Mouse (Mus musculus): ENCODE measurements around the gene Asprv1. TPM values are rescaled to one million over a fixed set of nuclear protein-coding genes. Genes with fewer than 3 reads are reported as not detected.

Asprv1 gene
- total RNA-seq, 2 experiments from 2014 or later, result not detected

DNA sequence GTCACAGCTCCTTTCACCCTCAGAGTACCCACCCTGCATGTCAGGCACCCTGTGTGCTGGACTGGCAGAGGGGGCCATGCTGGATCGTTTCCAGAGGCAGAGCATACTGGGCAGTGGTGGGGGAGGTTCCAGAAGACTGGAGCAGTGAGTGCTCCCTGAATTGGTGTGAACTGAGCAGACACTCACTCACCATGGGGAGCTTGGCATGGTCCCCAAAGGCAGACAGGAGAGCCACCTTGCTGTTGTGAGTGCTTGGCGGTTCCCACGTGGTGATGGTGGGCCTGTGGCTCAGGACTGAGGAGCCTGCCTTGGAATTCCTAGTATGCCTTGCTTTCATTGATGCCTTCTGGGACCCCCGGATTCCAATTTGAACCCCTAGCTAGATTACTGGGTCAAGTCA, 4.8 kb upstream of the Asprv1 start:
- DNase-seq, result no peak

DNA sequence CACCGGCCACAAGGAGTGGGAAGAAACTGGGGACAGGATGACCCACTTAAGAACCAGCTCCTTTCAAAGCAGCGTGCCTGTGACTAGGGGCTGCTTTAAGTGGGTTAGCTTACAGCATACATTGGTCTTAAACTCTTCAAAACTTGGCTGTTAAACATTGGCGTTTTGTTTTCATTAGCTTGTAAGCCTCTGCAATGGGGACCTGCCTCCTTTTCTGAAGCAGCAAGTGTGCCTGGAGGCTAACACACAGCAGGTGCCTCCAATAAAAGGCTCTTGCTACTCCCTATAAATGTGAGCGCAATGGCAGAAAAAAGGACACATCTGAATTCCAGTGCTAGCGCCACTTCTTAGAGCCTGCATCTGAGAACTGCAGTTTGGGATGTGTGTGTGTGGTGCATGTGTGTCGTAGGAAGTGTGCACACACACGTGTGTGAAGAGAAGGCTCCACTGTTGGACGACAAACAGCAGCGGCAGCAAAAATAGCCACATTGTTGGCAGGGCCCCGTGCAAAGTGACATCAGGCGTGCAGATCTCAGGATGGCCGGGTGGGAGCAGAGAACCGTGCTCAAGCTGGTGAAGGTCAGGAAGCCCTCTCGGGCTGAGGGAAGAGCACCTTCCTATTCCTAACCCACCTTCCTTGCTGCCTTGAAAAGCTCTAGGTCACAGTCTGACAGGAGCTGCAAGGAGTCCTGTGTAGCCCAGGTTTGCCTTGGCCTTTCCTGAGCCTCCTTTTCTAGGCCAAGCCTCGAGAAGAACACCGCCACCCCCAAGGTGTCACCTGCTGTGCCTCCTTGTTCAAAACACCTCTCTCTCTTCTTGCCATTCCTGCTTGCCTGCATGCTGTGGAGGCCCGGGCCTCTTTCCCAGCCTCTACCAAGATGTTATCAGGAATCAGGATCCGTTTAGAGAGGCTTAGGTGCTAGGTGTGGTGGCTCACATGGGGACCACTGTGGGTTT, 3.6 kb upstream of the Asprv1 start:
- DNase-seq, result peak in 1 of 2 experiments; percentile 26

DNA sequence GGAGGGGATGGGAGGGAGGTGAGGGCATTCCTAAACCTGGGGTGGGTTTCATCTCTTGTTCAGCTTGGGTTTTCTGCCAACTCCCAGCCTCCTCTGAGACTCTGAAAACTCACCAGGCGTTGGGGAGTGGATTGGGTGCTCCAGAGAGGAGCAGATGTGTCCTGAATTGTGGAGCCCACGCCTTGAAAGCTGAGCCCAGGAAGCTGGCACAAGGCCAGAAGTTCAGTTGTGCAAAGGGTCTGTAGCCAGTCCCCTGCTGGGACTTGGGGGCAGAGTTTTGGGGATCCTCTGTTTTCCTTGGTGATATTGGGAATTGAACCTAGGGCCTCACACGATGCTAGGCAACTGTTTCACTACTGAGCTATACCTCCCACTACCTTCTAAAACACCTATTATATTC, 2.2 kb downstream of the Asprv1 start:
- no peak for DNase-seq

DNA sequence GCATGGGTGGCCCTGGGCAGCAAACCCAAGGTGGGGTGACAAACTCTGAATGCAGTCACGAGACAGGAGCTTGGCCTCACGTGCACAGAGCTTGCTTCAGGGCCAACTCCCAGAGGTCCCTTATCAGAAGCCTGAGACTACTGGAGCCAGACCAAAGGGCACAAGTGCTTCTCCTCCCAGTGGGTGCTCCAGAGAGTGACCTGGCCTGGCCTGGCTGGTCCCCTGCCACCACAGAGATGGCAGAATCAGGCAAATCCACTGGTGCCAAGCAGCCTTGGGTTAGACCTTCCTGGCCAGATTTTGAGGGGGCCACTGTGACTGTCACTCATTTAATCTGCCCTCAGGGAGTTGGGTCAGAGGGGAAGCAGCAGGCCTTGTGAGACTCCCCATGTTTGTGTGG, 8.5 kb downstream of the Asprv1 start:
- peak; percentile 71 to 76 for DNase-seq

DNA sequence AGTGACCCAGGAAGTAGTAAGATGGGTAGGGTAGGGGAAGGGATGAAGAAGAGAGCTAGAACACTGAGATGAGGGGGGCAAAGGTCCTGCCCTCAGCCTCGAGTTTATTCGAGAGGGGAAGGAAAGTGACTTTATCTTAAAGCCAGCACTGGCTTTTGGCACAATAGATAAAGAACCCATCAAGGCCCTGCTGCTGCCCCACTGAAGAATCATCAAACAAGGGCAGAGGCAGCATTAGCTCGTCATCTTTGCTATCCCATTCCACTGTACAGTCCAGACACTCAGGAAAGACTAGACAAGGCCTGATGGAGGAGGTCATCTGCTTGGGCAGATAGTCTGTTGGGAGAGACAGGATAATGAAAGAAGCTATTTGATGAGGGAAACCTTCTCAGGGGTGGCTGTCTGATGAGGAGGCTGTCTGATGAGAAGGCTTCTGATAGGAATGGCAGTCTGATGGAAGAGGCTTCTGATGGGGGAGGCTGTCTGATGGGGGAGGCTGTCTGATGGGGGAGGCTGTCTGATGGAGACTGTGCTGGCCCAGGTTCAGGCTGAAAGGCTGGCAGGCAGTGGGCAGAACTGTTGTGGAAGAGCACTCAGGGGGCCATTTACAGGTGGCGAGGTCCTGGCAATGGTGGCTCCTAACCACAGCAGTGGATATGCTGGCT, 9.3 kb downstream of the Asprv1 start:
- DNase-seq, result no peak

DNA sequence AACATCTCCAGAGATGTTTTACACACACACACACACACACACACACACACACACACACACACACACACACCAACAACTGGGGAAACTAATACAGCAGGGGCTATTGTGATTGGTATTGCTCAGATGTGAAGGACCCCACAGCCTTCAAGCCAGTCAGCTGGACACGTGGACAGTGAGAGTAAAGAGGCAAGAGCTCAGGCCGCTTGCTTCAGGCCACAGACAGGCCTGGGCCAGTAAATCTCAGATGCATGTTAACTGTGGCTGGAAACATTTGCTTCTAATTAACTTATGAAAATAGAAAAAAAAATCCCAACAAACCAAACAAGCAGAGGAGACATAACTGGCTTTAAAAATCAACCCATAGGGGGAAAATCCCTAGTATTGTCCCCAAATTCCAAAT, 9.9 kb downstream of the Asprv1 start:
- DNase-seq, result no peak

DNA sequence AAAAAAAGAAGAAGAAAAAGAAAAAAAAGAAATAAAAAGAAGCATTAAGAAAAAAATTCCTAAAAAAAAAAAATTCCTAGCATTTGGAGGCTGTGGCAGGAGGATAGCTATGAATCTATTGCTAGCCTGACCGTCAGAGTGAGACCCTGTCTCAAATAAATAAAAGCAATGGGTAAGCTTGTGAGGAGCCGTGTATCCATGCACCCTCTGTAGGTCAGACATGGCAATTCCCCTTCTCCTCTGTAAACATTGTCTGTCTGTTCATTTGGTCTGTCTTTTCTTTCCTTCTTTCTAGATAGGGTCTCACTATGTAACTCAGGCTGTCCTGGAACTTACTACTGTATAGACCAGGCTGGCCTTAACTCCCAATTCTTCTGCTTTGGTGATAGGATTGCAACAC, 10.5 kb downstream of the Asprv1 start:
- no peak for DNase-seq

DNA sequence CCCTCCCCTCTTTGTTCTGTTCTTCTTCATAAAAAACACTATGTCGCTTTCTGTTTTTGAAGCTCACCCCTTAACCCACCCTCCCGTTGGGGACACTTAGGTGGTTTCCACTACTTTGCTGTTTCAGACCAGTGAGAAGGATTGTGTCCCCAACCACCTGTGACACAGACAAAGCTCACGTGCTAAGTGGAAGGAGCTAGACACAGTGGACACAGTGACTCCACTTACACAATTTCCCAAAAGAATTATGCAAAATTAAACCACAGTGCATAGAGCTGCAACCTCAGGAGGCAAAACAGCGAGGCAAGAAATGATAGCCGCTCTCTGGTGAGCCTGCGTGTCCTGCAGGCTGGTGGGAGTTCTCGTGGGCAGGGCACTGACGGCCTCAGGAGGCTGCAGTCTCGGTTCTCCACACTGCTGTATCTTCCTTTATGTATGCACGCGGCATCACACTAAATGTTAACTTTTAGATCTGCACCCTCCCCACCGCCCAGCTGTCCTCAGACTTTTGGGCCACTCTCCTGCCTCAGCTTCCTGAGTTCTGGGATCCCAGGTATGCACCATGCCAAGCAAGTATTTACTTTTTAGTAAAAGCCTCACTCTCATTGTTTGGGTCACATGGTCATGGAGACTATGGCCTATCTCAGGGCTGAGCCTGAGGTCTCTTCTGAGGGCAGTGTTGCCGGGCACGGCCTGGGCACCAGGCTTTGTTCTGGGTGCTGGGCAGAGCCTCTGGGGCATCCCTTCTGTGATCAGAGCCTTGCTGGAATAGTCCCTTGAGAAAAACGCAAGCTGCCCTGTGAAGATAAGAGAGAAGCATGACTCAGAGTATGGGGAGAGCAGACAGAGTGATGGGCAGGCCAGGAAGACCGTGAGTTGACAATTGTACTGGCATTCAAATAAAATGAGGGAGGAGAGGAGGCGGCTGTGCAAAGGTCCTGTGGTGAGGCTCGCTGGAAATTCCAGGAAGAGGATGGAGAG, 11.5 kb downstream of the Asprv1 start:
- DNase-seq, result no peak

DNA sequence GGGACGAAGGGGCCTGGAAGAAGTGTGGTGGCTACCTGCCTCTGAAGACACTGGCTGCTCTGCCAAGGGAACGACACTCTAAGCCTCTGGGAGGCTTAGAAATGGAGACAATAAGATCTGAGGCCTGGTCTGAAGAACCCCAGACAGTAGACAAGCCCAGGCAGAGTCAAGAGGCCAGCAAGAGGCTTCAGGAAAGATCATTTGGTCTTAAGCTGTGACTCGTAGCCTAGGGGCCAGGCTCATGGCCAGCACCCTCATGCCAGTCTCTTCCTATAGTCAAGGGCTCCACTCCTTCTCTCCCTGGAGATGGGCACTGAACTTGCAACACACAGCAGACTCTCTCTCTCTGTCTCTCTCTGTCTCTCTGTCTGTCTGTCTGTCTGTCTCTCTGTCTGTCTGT, 12.2 kb downstream of the Asprv1 start:
- no peak for DNase-seq

DNA sequence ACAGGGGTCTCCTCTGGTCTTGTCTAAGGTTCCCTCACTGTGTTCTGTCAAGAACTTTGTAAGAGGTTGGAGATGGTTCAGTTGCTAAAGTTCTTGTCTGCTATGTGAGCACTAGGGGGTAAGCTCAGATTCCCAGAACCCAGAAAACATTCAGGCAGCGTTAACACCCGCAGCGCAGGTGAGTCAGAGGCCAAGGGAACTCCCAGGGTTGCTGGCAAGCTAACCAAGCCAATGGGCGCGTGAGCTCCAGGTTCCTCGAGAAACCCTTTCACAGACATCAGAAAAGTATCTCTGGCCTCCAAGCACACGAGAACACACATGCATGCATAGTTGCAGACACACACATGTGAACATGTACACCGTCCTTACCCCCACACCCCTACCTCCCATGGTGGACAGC, 12.8 kb downstream of the Asprv1 start:
- no peak for DNase-seq

DNA sequence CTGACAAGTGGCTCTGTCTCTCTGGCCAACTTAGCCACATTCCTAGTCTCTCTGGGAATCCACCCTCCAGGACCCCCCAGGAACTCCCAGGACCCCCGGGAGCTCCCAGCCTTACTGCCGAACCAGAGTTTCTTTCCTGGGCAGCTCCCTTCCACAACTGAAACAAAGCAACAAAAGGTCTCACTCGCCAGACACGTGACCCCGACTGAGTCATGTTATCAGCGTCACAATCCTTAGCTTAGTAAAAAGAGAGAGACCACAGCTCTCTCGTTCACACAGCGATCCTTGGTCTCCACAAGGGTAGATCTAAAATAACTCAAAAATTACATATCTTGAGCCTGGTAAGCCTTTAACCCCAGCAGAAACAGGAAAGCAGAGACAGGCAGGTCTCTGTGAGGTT, 13.8 kb downstream of the Asprv1 start:
- no peak for DNase-seq

DNA sequence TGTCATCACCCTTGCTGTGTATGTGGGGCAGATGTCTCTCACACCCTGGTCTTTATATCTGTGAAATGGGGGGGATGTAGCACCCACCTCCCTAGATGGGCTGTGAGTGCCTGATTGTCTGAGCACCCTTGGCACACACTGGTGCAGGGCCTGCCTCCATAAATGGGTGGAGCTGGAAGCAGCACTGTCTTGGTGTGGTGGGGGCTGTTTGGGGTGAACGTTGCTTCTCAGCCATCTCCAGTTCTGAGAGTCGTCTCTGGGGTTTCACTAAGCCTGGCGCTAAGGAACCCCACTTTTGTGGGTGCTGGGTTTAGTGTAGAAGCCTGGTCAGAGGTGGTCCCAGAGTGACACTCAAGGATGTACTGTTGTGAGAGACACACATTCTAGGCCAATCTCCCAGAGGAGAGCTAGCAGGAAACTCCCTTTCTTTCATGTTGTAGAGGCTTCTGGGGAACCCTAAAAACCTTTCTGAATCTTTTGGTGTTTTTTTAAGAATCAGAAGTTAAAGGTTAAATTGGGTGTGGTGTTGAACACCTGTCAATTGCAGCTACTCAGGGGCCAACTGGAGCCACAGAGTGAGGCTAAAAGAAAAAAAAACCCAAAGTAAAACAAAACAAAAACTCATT, 16.9 kb downstream of the Asprv1 start:
- no peak for DNase-seq

DNA sequence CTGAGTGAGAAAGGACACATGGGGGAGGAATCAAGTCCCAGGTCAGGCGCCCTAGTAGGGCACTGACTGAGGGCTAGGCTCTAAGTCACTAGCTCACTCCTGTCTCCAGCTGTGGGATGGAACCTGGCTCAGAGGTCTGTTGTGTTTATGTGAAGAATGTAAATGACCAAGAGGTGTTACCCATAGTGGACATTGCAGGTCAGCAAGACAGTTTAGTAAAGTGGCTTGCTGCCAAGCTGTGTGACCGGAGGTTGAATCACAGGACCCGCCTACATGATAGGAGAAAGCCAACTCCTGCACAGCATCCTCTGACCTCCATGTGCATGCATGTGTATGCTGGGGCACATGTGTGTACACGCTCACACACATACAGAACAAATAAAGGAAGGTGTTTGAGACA, 17.6 kb downstream of the Asprv1 start:
- DNase-seq, result no peak

DNA sequence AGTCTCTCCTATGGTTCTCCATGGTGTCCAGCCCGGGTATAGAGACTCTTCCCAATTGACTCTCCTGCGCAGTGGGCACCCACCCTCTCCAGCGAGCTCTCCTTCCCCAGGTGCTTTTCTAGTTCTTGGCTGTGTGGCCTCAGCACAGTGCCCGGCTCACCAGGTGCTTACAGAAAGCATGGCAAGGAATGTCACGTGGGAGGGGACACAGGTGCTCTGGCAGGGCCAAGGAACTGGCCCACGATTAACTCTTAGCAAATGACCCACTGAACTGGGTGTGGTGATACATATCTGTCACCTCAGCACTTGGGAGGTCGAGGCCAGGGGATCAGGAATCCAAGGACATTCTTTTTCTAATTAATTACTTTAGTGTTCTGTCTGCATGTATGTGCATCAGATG, 18.2 kb downstream of the Asprv1 start:
- DNase-seq, result no peak

DNA sequence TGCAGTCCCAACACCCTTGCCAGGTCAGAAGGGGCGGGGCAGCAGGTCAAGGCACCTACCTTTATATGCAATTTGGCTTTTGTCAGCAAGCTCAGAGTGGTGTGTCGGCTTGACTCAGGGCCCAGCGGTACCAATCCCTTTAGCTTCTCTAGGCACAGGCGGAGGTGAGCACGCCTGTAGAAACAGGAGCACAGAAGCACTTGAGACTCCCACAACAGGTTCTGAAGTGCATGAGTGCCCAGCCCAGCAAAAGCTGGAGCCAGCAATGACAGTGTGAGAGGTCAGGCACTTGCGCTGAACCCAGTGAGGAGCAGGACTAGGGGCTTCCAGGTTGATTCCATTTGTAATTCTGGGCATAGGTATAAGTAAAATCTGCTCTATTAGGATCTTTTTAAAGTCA, 25.1 kb downstream of the Asprv1 start:
- no peak for DNase-seq

DNA sequence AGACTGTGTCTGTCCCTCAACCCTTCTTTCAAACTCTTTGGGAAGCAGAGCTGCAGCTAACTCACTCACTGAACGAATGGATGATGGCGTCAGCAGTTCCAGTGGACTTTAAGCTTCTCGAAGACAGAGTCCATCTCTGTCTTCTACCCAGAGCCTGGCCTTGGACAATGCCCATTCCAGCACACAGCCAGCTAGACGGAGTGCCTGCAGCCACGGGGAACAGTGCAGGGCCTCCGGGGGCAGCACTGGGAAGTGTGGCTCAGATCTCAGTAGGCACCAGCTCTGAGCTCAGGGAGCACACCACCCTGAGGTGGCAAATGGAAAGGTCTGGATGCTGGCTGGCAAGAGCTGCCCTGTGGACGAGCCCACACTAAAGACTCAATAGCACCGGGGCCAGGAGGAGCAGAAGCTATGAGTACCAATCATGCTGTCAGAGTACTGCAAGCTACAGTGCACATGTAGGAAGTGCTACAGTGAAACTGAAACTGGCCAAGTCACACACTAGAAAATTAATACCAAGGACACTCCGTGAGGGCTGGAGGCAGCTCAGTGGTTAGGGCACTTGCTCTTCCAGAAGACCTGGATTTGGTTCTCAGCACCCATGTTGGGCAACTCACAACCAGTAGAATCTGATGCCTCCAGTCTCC, 26.4 kb downstream of the Asprv1 start:
- DNase-seq, result no peak

DNA sequence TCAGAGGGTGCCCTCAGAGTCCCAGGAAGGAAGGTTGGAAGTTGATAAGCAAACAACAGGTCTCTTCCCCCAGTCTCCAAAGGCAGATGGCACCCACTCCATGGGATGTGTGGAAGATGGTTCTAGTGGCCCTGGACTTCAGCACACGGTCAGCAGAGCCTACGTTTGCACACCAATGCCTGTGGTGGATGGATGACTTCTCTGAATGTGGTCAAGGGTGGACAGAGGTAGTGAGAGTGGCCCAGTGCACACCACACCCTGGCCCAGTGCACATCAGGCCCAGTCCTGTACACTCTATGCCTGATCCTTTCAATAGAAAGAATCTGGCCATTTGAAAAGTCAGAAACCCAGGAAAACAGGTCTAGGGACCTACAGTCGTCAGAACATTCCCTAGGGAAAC, 30.5 kb downstream of the Asprv1 start:
- DNase-seq, result no peak

DNA sequence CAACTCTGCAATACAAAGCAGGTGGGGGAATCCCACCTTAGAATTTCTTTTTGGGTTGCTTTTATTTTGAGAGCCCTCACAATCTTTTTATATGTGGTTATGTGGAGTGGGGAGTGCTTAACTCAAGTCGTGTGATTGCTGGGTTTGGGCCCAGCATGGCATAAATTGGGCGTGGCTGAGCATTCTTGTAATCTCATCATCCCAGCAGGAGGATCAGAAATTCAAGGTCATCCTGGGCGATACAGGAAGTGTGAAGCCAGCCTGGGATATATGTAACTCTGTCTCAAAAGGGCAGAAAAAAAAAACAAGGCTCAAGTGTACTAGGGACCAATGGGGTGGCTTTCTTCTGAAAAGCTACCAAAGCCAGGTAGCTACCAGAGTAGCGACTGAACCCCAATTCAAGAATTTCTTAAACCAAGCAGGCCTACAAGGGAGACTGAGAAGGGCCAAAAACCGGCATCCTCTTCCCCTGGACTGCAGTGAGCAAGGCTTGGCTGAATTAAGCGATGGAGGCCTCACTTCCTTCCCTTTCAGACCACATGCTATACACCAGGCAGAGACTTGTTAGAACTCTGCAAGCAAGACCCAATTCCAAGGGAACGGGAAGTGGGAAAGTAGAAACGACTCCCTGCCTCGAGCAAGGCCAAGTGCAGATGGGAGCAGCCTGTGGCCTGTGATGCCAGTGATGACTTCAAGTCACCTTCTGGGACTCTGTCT, 32.4 kb downstream of the Asprv1 start:
- DNase-seq, result peak in 1 of 2 experiments; percentile 18

DNA sequence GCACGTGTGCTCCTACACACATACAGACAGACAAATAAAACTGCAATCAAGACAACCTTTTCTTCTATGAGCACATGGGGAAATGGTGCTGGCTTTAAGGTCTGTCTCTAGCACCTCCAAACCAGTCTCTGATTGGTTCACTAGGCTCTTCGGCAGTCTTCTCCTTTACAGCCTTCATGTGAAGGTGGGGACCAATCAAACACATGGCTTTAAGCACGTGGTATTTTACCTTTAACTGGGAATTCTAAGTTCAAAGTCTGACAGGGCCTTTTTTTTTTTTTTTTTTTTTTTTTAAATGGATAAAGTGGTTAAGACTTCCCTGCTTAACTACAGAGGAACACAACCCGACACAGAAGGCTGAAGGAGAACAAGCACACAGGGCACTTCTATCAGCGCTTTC, 37.1 kb downstream of the Asprv1 start:
- no peak for DNase-seq

DNA sequence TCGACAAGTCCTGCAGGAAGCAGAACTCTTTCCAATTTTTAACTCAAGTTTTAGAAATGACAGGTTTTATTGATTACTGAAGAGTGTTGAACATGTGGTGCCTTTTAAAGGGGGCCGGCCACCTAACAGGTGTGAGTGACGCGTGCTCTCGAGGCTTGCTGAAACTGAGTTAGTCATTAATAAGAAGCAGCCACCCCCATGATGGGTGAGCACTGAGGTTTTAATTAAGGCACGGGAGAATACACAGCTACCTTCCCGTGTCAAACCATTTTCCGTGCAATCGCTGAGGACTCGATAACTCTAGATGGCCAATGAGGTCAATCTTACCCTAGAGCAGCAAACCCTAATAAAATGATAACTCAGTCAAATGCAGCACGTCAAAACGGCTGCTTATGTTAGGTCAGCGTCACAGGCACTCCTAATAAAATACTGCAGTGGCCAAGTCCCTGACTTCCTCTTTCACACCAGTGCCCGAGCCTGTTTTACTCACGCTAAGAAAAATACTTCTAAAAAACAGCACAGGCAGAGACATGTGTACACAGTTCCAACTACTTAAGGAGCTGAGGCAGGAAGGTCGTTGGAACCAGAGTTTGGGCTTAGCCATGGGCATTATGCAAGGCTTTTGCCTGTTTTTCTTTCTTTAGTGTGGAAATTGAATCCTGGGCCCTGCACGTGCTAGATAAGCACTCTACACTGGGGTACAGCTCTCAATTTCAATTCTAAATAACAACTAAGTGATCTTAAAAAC, 37.8 kb downstream of the Asprv1 start:
- DNase-seq, result peak in 1 of 2 experiments; percentile 14
